Mouse (Mus musculus): ENCODE measurements at regions not wholly inside any gene's neighbourhood (a gene's known extent, or its start where the extent isn't known, plus 50 kb on each side); places are given as distances from the start of the nearest gene placed in this dataset.

DNA sequence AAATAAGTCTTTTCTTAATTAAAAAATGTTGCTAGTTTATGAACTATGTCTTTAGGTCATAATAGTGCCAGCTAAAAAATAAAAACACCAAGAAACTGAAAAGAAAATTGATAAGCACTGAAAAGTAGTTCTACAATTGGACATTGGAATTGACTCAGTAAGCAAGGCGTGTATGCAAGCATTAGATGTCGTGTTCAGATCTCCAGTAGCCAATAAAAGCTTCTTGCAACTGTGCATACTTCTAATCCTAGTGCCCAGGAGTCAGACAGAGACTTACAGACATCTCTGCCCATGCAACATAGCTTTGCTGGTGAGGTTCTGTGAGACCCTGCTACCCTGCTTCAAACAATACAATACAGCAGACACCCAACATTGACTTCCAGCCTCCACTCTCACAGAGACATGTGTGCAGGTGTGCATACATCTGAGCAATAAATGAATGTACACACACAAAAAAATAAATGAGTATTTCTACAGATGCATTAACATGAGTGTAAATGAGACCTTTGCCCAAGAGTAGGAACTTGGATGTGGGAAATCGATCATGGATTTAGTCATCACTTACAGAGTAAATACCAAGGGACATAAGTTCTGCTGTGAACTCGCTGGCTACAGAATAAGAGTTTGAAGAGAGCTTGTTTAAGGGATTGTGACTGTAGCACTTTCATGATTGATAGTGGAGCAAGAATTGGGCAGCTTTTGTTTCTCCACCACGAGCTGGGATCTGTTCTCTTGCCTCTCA lies 142.9 kb upstream of the Gas1 start:
- no peak for TF ChIP-seq POLR2AphosphoS2 (IDR thresholded peaks at IDR 0.05; ENCODE audit: insufficient read length, low read depth)
- no peak for TF ChIP-seq POLR2A (IDR thresholded peaks at IDR 0.05; ENCODE audit: insufficient read length, low read depth)
- TF ChIP-seq TCF12 (IDR thresholded peaks at IDR 0.05; ENCODE audit: insufficient read depth, poor library complexity, severe bottlenecking) = no peak
- TF ChIP-seq E2F4 (IDR thresholded peaks at IDR 0.05; ENCODE audit: insufficient read depth) = no peak
- TF ChIP-seq MAX (IDR thresholded peaks at IDR 0.05; ENCODE audit: low read depth) = no peak
- no peak for TF ChIP-seq MYOG (IDR thresholded peaks at IDR 0.05; ENCODE audit: control insufficient read depth in 1 of 3, insufficient read depth in 1 of 3, insufficient read length in 2 of 3, low read depth in 2 of 3)
- no peak for TF ChIP-seq TCF3 (IDR thresholded peaks at IDR 0.05; ENCODE audit: insufficient read length, low read depth)
- no peak for TF ChIP-seq REST (IDR thresholded peaks at IDR 0.05; ENCODE audit: insufficient read depth, insufficient read length)

All from myocyte (in vitro differentiated cells).